Mouse (Mus musculus) heart, postnatal 14 days (tissue): ENCODE measurements around the gene Rab8a. TPM values are rescaled to one million over a fixed set of nuclear protein-coding genes. Genes with fewer than 3 reads are reported as not detected.

Source experiments
- DNase-seq, 2 experiments: peaks; one replicate each; pipeline ENCODE4 v3.0.0; 2021 to 2022
- intact Hi-C: fragments of 180-260 bp; cut with DNase I; formaldehyde crosslinking; loops from one replicate; pipeline ENCODE4 v1.15.1; 2025
- total RNA-seq, 2 experiments: library from RNA; stranded (reverse); gene quantifications; 2 replicates each; pipeline ENCODE4 v1.2.3; 2021

Gene Rab8a
- total RNA-seq, 2 experiments from 2014 or later = 28.2 to 28.6 TPM

DNA sequence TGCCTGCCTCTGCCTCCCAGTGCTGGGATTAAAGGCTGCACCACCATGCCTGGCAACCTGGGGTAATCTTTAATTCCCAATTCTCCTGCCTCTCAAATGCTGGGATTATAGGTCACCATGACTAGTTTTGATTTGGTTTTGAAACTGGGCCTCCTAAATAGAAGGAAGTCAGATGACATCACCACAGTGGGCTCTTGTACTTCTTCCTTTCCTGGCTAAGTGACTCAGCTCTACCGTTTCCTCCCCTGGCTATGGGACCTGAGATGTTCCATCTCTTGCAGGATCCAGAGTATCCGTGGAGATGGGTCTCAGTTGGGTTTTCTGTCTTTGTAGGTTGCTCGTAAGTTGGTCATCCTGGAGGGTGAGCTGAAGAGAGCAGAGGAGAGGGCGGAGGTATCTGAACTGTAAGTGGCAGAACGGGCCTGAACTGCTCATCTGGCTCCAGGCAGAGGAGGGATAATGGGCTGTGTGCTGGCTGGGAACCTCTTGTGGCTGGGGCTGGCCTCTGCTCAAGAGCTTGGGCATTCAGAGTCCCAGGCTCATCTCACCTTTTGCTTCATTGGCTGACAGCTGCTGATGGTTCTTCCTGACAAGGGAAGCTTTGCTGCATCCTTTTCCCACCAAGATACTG, 16.5 kb upstream of the Rab8a start:
- intact Hi-C loops = no loop called here
- DNase-seq = no peak

DNA sequence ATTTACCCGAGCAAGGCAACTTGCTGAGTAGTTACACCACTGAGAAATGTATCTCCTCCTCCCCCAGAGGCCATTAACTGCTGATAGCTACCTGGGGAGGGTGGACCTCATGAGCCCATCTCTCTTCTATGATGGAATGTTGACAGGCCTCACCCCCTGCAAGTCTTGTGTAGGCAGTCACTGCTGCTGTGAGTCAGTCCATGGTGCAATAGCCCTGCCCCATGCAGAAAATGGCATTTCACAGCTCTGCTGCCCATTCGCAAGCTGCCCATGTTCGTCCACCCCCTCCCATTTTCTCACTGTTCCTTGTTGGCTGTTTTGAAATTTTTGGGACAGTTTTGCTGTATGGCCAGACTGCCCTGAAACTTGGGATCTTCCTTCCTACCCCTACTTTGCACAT, 15.5 kb upstream of the Rab8a start:
- no peak for DNase-seq
- intact Hi-C loops = no loop called here

DNA sequence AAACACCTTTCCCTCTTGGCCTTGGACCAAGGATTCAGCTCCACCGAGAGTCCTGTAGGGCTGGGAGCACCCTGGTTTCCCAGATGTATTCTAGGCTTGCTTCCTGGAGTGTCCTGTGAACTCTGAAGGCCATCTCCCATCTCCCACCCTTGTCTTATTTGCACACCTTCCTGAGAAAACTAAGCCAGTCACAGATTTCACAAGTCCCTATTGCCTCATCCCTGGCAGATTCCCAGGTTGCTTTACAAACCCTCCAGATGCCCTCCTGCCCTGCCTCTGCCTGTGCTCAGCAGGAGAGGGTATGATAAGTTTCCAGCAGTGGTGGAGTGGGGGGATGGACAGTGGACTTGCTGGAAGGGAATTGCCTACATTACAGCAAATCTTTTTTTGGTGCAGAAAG, 14.9 kb upstream of the Rab8a start:
- DNase-seq = no peak
- intact Hi-C loops = no loop called here

DNA sequence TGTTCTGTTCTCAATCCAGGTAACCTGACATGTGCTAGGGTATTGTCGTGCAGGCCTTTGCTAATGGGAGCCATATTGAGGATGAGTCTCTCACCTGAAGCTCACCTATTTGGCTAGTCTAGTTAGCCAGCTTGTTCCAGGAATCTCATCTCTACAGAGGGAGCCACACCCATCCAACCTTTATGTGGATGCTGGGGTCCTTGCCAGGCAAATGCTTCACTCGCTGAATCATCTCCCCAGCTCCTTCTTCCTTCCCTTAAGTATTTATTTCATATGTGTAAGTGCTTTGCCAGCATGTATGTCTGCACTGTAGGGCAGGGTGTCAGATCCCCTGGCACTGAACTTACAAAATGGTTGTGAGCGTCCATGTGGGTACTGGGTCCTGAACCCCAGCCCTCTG, 14.4 kb upstream of the Rab8a start:
- DNase-seq = no peak
- intact Hi-C loops = no loop called here

DNA sequence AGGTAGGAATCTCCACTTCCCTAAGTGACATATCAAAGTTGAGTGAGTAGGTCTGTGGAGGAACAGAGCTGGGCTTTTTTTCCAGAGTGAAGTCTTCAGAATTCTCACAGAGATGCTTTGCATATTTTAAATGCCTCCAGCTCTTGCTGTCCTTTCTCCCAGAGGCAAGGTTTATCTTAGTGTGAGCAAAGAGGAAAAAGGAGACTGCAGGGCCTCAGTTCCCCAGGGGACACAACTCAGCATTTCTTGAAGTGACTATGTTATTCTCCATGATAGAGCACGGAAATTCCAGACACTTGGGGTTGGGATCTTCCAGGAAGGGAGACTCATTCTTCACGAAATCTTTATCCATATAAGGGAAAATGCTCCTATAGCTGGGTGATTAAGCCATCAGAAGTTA, 13.7 kb upstream of the Rab8a start:
- intact Hi-C loops = no loop called here
- no peak for DNase-seq

DNA sequence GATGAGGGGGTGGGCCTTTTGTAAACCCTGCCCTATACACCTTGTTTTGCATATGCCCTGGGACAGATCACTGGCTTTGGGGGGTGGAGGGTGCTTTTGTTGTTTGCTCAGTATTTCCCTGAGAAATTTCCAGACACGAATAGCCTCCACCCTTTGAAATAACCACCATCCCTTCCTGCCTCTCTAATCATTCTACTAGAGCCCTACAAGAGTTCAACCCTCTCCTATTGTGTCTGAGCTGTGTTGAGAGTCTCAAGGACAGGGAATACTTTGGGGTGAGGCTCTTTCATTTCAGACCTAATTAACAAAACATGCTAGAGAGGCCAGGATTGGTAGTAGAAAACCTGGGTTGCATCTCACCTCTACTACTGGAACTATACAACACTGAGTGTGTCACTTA, 11.9 kb upstream of the Rab8a start:
- intact Hi-C loops = no loop called here
- DNase-seq = no peak

DNA sequence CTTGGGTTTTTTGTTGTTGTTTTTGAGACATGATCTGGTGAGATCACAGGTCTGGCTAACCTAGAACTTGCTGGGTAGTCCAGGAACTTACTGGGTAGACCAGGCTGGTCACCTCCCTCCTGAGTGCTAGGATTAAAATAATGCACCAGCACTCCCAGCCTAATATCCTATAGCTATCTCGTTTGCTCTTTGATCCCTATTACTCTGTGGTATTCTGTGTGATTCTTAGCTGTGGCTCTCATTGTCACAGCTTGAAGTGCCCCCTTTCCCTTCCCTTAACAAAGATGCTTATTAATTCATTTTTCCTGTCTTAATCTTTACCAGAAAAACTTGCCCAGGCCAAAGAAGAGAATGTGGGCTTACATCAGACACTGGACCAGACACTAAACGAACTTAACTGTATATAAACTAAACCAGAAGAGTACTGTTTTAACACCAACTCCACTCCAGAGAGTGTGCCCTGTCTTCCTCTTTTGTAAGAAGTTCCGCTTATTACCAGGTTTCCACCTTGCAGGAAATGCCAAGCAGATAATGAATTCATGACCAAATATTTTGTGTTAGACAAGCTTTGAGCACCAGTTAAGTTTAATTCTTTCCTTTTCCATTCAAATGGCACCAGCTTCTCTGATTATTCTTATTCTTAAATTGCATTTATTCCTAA, 9.5 kb upstream of the Rab8a start:
- intact Hi-C loops = no loop called here
- DNase-seq = no peak

DNA sequence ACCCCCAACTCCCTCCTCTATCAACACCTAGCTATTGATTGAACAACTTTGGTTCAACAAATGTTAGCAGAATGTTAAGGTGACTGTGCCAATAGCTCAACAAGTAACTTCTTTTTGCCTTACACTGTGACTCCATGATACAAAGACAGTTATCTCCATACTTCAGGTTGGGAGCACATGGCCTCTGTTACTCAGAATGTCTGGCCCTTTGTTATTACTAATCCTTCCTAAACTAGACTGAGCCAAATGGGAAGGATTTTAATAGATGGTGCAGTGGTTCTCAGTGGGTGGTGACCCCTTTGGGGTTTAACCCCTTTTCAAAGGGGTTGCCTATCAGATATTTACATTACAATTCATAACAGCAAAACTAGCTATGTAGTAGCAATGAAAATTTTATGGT, 7.6 kb upstream of the Rab8a start:
- no peak for DNase-seq
- intact Hi-C loops = no loop called here

DNA sequence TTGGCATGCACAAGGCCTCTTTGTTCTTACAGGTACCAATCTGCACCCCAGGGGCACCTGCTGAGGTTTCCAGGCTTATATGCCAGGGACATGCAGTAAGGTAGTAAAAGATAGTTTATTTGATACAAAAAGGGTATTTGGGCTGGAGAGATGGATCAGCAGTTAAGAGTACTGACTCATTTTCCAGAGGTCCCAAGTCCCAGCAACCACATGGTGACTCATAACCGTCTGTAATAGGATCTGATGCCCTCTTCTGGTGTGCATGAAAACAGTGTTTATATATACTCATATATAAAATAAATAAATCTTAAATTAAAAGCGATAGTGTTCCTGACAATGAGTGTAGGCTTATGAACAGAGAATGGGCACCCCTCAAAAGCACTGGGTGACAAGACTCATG, 2.9 kb upstream of the Rab8a start:
- DNase-seq = no peak
- intact Hi-C loops = no loop called here

DNA sequence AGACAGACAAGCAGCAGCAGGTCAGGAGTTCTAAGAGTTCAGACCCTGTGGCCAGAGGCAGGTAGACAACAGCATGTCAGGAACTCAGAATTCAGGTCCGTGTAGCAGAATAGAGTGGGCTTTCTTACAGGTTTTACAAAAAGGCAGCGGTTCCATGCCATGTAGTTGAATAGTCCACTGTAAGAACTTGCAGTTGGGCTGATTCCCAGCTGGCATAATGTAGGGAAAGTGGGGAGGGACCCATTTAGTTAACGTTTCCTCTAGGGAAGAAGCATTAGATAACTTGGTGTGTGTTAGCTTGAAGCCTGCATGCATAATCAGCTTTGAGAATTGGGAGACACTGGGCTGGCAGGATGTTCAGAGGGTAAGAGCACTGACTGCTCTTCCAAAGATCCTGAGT, 2.3 kb upstream of the Rab8a start:
- DNase-seq = no peak
- intact Hi-C loops = no loop called here

DNA sequence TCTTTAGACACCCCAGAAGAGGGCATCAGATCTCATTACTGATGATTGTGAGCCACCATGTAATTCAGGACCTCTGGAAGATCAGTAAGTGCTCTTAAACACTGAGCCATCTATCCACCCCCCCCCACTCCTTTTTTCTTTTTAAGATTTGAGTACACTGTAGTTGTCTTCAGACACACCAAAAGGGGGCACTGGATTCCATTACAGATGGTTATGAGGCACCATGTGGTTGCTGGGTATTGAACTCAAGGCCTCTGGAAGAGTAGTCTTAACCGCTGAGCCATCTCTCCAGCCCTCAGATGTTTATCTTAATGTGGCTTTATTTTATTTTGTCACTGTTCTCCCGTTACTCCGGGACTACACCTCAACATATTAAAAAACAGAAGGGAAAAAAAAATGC, 993 bp upstream of the Rab8a start:
- DNase-seq = no peak
- intact Hi-C loops = no loop called here

DNA sequence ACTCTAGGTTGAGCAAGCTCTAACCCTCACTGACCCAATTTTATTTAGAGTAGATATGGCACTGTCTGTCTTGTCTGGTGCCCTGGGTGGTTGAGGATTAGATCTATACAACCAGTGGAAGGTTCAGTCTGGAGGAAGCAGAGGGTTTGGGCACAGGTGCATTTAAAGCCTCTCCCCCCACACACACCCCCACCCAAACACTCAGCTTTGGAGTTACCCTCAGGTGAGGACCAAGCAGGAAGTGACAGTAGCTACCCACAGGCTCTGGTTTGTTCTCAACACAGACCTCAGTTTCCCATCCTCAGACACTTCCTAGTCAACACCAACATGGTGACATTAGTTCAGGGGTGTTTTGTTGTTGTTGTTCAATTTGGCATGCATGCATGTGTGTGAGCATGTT, 1.8 kb downstream of the Rab8a start:
- intact Hi-C loops = no loop called here
- no peak for DNase-seq

DNA sequence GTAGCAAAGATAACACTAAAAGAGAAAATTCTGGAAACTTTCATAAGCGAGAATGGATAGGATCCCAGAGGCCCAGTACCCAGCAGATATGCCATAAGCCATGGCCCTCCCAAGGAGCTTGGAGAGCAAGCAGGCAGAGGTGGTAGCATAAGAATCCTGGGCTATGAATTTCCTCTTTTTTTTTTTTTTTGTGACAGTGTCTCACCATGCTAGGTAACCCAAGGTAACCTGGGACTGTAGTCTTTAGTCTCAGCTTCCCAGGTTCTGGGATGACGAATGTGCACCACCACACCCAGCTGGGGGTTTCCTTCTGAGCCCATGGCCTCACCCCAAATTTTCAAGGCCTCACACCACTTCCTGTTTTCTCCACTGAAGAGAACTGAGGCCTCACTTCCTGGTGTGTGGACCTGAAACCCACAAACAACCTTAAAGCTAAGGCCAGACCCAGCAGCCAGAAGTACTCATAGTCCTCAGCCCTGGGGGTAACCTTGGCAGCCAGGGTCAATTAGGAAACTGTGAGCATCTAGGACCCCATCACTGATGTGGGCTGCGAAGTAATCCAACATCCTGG, 8.2 kb downstream of the Rab8a start:
- intact Hi-C loops = no loop called here

DNA sequence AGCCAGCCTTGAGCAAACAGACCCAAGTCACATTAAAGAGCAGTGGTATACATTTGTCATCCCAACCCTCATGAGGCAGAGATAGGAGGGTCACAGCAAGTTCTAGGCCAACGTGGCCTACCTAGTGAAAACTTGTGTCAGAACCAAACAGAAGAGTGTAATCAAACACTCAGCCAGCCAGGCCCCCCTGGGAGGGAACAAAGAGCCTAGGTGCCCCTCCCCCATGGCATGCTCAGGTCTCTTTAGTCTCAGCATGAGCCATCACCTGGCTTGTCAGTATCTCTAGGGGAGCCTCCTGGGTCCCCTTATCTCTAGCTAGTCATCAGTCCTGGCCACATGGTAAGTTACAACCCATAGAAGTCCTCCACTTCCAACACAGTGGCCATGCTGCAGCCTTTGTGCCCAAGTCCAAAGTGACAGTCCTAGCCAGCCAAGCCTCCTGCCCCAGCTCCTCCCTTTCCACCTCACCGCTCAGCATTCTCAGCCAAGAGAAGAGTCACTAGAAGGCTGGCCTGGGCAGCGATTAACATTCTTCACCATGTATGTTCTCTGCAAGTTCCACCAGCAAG, 8.8 kb downstream of the Rab8a start:
- intact Hi-C loops = no loop called here

More for the DNA sequence above, 8.2 kb downstream of the Rab8a start:
- DNase-seq = no peak

DNA sequence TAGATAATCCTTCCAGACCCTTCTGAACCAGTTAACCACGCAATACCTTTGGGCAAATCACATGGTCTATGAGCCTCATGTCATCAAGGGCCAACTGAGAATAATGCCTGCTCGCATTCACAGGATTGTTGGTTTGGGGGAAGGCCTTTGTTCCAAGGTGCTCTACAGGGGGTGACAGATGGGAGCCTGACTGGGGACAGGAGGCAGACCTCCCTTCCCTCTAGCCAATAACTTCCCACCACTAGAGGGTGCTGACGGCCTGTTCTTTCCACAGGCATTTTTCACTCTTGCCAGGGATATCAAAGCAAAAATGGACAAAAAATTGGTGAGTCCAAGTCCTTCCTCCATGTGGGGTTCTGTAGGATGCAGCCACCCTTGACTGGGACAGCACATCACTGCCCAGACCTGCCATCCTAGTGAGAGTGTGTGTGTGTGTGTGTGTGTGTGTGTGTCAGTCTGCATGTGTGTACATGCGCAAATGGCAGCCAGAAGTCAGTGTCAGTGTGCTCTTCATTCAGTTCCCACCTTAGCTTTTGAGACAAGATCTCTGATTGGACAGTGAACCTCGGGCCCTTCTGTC, 16.4 kb downstream of the Rab8a start:
- DNase-seq = peak; percentile 78 to 88
- intact Hi-C loops = loop anchor here (2.0 to 5.0 kb wide), 4 partner anchors 45 to 189 kb away; partner anchors contain the start of gene Ap1m1

More for the DNA sequence above, 8.8 kb downstream of the Rab8a start:
- no peak for DNase-seq

DNA sequence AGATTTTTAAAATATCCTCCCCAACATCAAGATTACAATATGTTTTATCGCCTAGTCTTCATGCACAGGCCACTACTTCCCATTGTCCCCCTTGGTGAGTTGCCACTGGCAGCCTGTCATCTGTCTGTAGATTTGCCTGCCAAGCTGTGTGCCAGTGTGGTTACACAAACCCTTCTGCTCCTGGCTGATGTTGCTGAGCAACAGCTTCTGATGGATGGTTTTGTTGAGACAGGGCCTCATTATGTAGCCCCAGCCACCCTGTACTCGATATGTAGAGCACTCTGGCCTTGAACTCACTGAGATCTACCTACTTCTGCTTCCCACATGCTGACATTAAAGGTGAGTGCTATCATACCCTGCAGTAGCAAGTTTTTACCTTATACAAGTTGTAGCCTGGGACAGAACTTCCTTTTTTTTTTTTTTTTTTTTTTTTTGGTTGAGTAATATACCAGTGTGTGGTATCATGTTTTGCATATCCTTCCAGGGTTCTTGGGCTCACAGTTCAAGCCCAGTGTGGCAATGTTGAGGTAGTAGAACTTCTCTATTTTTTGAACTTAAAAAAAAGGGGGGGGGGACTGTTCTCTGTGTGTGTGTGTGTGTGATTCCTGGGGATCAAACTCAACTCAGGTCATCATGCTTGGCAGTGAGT, 22.7 kb downstream of the Rab8a start:
- DNase-seq = no peak
- intact Hi-C loops = no loop called here

DNA sequence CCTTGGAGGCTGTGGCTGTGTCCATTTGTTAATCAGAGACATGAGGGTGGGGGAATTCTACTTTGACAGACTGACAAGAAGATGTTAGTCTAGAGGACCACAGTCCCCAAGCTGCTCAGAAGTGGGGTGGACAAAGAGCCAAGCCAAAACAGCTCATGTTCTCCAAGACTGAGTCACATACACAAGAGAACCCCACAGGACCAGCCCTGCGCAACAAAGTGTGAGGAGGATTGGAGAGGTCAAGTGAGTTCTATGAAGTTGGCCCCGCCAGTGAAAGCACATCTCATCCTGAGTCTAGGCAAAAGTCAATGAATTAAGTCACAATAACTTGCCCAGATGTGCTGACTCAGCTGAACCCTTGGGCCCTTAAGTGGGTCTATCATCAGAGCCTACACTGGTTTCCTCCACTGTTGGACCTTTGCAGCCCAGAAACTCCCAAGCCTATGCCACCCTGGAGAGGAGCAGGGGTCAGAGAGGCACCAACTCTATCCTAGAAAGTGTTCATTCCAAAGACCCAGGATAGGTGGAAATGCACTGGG, 26.9 kb downstream of the Rab8a start:
- no peak for DNase-seq
- intact Hi-C loops = no loop called here

DNA sequence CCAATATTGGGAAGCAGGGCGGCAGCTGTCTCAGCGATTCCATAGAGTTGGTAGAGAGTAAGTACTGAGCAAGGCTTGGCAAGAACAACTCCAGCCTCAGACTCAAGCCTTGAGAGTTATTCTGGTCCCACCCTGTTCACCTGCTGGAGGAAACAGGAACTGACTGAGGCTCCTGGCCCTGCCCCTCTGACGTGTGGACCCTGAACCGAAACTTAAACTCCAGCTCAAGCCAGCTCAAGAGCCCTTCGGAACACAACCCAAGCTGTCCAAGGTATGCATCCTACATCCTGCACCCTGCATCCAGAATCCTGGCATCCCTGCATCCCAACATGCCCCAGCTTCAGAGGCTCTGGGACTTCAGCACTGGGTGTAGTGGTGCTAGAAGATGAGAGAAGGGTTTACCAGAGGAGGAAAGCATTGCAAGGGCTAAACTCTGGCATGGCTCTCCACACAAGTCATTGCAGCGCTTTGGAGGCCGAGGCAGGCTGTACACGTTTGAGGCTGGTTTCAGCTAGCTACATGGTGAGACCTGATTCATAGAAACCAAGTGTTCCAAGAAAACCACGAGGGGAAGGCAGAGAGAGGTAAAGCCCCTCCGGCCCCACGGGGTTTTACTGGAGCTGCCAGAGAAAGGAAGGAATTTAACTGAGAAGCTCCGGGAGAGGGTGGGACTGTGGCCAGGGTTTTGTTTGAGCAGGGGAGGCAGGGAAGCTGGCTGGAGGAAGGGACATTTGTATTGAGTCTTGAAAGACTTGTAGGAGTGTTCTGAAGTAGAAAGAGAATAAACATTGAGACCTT, 28.6 kb downstream of the Rab8a start, which contains the start of gene Hsh2d:
TSS of gene Hsh2d (plus strand) at position 222 of the 798 bp plus-strand sequence.
- DNase-seq = no peak
- intact Hi-C loops = no loop called here

DNA sequence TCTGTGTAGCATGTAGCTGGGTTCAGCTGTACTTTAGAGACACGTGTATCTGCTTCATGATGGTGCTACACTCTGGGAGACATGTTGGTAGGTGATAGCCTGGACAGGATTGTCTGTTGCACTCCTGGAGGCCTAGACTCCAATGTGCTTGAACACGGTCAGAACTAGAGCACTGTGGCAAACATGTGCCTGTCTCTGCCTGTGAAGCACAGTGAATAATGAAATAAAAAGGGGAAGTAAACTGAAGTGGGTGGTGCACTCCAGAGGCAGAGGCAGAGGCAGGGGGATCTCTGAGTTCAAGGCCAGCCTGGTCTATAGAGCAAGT, 29.2 kb downstream of the Rab8a start:
- DNase-seq = no peak
- intact Hi-C loops = no loop called here

DNA sequence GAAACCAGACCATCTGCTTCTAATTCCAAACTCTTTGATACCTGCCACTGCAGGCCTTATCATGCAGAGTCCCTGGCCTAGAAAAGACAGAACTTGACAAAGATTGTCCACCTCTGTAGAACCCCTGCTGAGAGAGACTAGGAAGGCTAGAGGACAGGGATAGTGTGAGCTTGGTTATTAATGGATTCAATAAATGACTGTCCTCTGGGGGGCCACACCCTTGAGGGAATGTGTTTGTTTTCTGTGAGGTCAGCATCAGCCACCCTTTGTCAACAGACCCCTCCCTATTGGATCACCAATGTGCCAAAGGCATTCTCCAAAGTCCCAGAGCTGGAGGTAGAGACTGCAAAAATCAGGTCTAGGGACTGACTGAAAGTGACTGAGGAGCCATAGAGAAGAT, 31.1 kb downstream of the Rab8a start:
- intact Hi-C loops = no loop called here
- DNase-seq = no peak
